Mouse (Mus musculus) cerebellum, postnatal 36 days (tissue): Measurements from ENCODE around the gene Cldn6.

Experiments used
- DNase-seq, 2 experiments: peaks; one replicate each; pipeline ENCODE4 v3.0.0; 2021 to 2022; ENCODE audit warnings: mixed read lengths in 2 of 2

The Cldn6 gene

GRCm38 (mm10) chr17:23679127-23679835 is at the start of gene Cldn6:
TSS of gene Cldn6 (plus strand) at chr17:23679249.
- no peak for DNase-seq

GRCm38 (mm10) chr17:23630195-23631020 is 48.6 kb upstream of the Cldn6 start:
- peak; percentile 74 to 82 for DNase-seq

GRCm38 (mm10) chr17:23631241-23631640 is 47.8 kb upstream of the Cldn6 start:
- DNase-seq, result no peak

- no peak for DNase-seq
Measured at GRCm38 (mm10) chr17:23644613-23645495, 34.2 kb upstream of the Cldn6 start, which contains the start of gene Mmp25. TSS of gene Mmp25 (minus strand) at chr17:23645277.

- no peak for DNase-seq
Measured at GRCm38 (mm10) chr17:23645894-23646293, 33.2 kb upstream of the Cldn6 start.

- no peak for DNase-seq
Measured at GRCm38 (mm10) chr17:23651363-23651762, 27.7 kb upstream of the Cldn6 start.

GRCm38 (mm10) chr17:23653324-23653723 is 25.7 kb upstream of the Cldn6 start:
- no peak for DNase-seq

- no peak for DNase-seq
Measured at GRCm38 (mm10) chr17:23654001-23654400, 25.0 kb upstream of the Cldn6 start.

- no peak for DNase-seq
Measured at GRCm38 (mm10) chr17:23654410-23654809, 24.6 kb upstream of the Cldn6 start.

- DNase-seq, result no peak
Measured at GRCm38 (mm10) chr17:23658450-23658849, 20.6 kb upstream of the Cldn6 start.

GRCm38 (mm10) chr17:23660117-23660875 is 18.8 kb upstream of the Cldn6 start, which contains the start of gene Bicdl2:
TSS of gene Bicdl2 (plus strand) at chr17:23660506.
- DNase-seq, result peak; percentile 56 to 66

- DNase-seq, result no peak
Measured at GRCm38 (mm10) chr17:23660876-23661200, 18.2 kb upstream of the Cldn6 start.

- DNase-seq, result no peak
Measured at GRCm38 (mm10) chr17:23661526-23661925, 17.5 kb upstream of the Cldn6 start.

GRCm38 (mm10) chr17:23664556-23665021 is 14.5 kb upstream of the Cldn6 start:
- DNase-seq, result no peak

- DNase-seq, result no peak
Measured at GRCm38 (mm10) chr17:23665511-23665910, 13.5 kb upstream of the Cldn6 start.

GRCm38 (mm10) chr17:23670516-23671074 is 8.5 kb upstream of the Cldn6 start:
- DNase-seq, result no peak

GRCm38 (mm10) chr17:23671519-23671918 is 7.5 kb upstream of the Cldn6 start:
- DNase-seq, result no peak

GRCm38 (mm10) chr17:23672761-23673160 is 6.3 kb upstream of the Cldn6 start:
- DNase-seq, result no peak

- DNase-seq, result peak; percentile 90 to 95
Measured at GRCm38 (mm10) chr17:23673424-23674073, 5.5 kb upstream of the Cldn6 start, which contains the start of the genes Hcfc1r1 and Thoc6. TSS of gene Hcfc1r1 (plus strand) at chr17:23673596. TSS of gene Thoc6 (minus strand) at chr17:23673882.

- peak; percentile 44 to 54 for DNase-seq
Measured at GRCm38 (mm10) chr17:23674271-23674952, 4.6 kb upstream of the Cldn6 start.
